Mouse (Mus musculus): ENCODE results near the gene Trnt1.

Gene Trnt1

DNA sequence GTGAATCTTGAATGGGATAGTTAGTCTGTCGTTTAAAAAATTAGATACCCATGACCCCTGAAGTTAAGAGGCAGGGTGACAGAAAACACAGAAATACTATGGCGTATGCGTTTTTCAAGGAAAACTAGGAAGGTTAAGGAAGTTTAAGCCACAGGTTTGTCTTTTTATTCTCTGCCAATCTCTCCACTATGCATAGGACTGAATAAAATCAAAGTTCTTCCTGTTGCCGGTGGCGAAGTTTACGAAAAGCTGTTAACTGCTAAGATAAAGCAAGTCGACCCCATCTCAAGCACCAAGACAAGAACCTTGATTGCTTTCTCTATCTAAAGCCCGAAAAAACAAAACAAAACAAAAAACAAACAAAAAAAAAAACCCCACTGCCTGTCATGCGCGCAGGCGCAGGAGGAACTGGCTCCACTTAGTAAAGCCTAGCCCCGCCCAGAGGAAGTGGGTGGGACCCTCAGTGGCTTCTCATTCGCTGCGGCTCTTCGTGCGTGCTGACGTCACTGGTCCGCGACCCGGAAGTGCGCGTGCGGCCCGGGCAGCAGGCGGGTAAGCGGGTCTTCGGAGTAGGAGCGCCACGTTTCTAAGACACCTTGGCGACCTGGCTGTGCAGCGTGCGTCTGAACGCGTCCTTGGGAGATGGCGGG is at the start of gene Trnt1:
Gene Trnt1, plus strand, starts transcription at position 481 of the 650 bp plus-strand sequence.
- DNase-seq (ENCODE audit: low spot score in 2 of 2), result peak; percentile 95 to 97

DNA sequence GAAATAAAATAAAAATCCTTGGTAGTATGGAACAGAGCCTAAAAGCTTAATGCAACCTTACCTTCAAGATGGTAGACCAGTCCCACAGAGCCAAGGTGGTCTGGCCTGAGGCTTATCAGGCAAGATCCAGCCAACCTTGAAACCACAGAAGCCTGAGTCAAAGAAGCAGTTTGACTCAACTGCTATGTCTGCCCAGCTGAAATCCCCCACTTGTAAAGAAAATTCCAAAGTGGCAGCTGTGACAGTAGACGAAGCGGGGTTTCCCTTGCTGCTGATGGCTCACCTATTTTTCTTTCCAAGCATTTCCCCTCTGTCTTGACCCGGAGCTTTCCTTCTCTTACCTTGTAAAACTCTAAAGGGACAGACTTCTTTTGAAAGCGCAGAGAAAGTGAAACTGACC is 43.3 kb upstream of the Trnt1 start:
- DNase-seq (ENCODE audit: low spot score in 2 of 2), result no peak

- DNase-seq (ENCODE audit: low spot score in 2 of 2), result no peak
These were observed 42.8 kb upstream of the Trnt1 start for GRCm38 (mm10) chr6:106726078-106726477.

DNA sequence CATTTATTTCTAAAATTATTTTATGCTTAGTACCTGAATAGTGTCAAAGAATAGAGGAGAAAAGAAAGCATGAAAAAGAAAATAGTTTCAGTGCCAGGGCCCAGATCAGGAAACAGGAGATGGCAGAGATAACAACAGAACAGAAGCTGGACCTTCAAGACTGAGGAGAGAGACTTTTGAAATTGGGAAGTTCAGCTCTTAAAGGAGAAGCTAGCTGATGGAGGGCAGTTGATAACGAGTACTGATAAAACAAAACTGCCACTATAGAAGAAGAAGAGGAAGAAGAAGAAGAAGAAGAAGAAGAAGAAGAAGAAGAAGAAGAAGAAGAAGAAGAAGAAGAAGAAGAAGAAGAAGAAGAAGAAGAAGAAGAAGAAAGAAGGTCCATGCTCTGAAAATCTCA is 41.2 kb upstream of the Trnt1 start:
- DNase-seq (ENCODE audit: low spot score in 2 of 2), result no peak

- DNase-seq (ENCODE audit: low spot score in 2 of 2), result no peak
These were observed 39.1 kb upstream of the Trnt1 start for GRCm38 (mm10) chr6:106729682-106730314.

DNA sequence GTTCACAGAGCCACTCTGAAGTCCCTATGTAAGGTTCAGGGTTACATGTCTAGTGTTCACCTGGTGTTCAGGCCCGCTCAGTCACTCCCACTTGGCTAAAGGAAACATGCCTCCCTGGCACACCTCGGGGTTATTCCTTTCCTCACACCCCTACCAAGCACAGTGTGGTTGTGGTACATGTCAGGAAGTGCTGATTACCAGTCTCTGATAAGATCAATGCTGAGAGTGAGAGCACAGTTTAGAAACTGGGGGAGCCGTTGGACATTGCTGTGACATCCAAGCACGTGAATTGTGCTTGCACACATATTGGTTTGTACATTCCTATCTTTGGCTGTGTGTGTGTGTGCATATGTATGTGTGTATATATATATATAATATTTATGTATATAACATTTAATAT is 36.4 kb upstream of the Trnt1 start:
- no peak for DNase-seq (ENCODE audit: low spot score in 2 of 2)

GRCm38 (mm10) chr6:106738229-106738628 is 30.7 kb upstream of the Trnt1 start:
- DNase-seq (ENCODE audit: low spot score in 2 of 2), result no peak

- DNase-seq (ENCODE audit: low spot score in 2 of 2), result no peak
These were observed 28.6 kb upstream of the Trnt1 start for GRCm38 (mm10) chr6:106740244-106740825.

GRCm38 (mm10) chr6:106743556-106744233 is 25.2 kb upstream of the Trnt1 start:
- no peak for DNase-seq (ENCODE audit: low spot score in 2 of 2)

- DNase-seq (ENCODE audit: low spot score in 2 of 2), result no peak
These were observed 23.1 kb upstream of the Trnt1 start for GRCm38 (mm10) chr6:106745673-106746394.

DNA sequence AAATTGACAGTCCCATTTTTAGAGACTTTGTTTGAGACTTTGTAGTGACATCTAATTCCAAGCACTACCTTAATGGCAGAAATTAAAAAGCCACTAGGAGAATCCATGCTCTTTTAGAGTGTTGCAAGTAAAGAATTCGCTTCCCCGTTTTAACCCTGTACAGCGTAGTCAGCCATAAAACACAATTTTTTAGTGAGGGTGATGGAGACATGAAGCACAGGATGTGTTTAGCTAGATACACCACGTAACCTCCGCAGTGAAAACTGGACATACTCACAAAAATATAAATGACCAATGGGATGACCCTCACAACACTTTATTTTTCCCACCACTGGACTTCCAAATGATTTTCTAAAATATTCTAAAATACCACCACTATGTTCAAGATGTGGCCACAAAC is 21.7 kb upstream of the Trnt1 start:
- no peak for DNase-seq (ENCODE audit: low spot score in 2 of 2)

DNA sequence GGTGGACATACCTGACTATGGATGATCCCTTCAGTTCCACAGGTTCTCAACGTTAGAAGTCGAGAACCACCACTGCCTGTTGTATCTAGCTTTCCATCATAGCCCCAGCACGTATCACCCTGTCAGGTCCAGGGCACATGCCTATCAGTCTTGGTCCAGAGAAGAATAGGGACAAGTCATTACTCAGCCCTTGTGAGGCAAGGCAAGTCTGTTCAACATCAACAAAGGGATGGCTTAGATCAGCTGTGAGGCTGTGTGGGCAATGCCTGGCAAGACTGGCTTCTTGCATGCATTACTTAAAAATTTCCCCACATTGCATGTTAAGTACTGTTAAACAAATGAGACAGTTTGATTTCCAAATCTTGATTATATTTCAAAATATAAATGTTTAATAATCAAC is 21.1 kb upstream of the Trnt1 start:
- no peak for DNase-seq (ENCODE audit: low spot score in 2 of 2)

DNA sequence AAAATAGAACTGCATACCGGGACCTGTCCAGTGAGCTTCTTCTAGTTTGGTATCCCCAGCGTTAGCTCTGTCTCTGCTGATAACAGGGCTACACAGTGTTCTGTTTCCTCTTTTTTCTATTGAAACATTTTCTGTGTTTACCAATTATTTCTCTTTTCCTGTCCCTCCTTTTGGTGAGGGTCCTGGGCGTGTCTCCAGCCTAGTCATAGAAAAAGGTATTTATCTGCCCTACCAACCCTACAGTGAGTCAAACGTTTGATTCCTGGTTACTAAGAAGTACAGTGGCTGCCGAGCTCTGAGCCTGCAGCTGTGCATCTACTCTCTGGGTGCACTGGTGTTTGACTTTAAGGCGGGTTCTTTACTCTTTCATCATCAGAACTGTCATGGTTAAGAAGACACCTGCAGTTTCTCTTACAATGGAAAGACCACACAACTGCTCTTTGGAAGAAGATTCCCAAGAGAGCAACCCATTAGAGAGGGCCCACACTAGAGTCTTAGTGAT is 20.0 kb upstream of the Trnt1 start, which contains the start of gene Il5ra:
Gene Il5ra, minus strand, starts transcription at position 151 of the 502 bp plus-strand sequence.
- DNase-seq (ENCODE audit: low spot score in 2 of 2), result no peak

- no peak for DNase-seq (ENCODE audit: low spot score in 2 of 2)
These were observed 18.6 kb upstream of the Trnt1 start for GRCm38 (mm10) chr6:106750291-106750690.

DNA sequence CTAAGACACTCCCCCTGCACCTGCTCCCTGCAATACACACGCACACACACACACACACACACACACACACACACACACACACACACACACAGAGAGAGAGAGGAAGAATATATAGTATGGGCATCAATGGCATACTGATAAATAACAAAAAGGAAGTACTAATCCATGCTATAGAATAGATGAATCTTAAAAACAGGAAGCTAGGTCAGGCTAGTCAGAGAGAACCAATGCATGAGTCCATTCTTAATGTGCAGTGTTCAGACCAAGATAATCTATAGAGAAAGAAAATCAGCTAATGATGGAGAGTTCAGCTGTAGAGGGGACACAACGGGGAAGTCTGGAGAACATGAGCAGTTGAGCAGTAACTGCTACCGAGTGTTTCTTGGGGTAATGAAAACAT is 10.6 kb upstream of the Trnt1 start:
- DNase-seq (ENCODE audit: low spot score in 2 of 2), result no peak

DNA sequence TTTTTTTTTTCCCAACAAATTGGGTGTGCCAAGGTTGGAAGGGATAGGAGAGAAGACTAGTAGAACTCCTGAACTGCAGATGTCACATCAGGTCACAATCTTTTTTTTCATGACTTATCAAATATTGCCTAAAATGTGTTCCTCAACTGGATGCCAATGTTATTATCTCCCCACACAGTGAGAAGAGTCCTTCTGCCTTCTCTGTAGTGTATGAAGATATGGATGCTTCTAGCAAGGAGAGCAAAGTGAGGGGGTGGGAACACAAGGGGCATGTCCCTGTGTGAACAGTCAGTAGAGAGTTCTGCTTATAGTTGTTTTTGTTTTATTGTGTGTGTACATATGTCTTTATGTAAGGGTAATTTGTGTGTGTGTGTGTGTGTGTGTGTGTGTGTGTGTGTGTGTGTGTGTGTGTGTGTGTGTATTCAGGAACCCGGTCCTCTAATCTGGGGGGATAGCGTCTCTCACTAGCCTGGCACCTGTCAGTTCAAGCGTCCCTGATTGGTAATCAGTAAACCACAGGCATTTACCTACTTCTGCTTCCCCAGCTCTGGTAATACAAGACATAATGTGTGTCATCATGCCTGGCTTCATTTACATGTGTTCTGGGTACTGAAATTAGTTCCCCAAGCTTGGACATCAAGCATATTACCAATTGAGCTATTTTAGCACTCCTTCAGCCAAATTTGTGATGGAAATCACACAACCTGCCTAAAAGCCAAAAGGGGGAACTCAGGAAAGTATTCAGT is 8.3 kb upstream of the Trnt1 start:
- DNase-seq (ENCODE audit: low spot score in 2 of 2), result no peak

DNA sequence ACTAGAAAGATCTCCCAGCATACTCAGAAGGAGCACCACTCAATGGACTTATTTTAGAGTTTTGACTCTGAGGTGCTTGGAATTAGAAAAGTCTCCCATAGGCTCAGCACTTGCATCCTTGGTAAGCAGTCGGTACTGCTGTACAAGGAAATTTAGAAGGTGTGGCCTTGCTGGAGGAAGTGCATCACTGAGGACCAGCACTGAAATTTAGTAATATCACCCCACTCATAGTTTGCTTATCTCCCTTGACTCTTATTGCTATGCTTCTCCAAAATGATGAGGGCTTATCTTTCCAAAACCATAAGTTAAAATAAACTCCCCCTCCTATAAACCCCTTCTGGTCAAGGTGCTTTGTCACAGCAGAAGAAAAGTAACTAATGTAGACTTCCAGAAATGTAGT is 7.4 kb upstream of the Trnt1 start:
- no peak for DNase-seq (ENCODE audit: low spot score in 2 of 2)

DNA sequence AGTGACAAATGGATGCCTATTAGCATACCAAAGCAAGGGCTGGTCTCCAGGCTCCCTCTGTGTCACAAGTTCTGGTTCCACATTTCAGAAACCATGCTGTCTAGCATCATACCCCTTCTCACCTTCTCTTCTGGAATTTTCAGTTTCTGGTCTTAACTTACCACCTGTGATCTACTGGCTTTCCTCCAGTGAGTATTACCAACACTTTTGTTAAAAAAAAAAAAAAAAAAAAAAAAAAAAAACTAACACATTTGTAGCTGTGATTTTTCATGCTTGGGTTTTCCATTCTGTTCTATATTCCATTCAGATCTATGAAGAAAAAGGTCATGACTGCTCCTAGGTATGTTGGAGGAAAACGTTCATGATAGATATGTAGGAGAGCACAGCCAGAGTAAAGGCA is 3.0 kb upstream of the Trnt1 start:
- DNase-seq (ENCODE audit: low spot score in 2 of 2), result no peak

DNA sequence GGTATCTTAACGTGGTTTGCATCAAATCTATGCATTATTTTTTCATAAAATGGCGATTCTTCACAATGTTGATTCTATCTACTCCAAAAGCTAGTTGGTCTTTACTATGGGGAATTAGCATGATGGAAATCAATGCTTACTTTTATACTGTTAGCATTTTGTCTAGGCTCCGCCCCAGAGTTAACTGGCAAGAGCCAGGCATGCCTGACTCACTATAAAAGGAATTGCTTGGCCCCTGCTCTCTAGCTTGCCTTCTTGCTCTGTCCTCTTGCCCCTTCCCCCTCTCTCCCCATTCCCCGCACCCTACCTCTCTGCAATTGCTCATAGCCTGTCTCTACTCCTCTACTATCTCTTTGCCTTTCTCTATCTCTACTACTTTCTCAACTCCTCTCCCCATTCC is 2.1 kb upstream of the Trnt1 start:
- DNase-seq (ENCODE audit: low spot score in 2 of 2), result no peak

DNA sequence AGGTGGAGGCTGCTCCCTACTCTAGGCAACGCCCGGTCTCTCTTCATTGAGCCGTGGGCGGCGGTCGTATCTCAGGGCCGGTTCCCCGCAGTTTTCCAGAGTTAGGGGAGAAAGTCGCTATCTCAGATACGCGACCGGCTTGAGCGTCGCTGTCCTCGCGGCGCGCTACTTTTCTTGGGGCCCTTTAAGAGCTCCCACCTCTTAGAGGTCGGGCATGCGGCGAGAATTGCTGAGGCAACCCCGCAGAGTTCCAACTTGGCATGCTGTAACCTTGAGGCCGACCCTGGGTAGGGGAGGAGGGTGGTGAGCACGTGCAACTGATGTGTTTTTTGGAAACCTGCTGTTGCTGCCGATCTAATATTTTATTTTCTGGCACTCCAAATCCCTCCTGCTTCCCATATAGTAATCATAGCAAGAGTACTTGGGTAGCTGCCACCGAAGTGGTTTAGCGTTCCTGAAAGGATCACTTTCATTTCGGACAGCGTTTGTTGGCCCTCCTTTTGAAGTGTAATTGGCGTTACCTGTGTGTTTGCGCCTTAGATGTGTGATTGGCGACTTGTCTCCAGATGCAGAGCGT is 458 bp downstream of the Trnt1 start:
- no peak for DNase-seq (ENCODE audit: low spot score in 2 of 2)

DNA sequence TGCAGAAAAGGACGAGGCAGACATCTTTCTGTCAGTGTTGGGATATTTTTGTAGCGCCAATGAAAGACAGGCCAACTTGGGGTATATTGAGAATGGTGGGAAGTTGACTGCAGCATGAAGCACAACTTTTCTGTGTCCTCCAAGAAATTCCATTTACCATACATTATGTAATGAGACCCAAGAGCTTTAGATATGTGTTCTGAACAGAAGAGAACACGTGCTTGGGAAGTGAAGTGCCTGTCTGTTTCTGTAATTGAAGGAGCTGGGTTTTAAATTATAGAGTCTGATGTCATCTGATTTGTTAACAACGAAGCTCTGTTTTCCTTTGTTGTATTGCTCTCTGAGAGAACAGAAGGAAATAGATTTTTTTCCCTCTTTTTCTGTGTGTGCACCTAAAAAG is 1.1 kb downstream of the Trnt1 start:
- no peak for DNase-seq (ENCODE audit: low spot score in 2 of 2)

All from cerebellum, postnatal 4 days (tissue).